Mouse (Mus musculus): ENCODE results near the gene Stpg3. TPM values are rescaled to one million over a fixed set of nuclear protein-coding genes. Genes with fewer than 3 reads are reported as not detected.

Gene Stpg3
- polyA plus RNA-seq, 1 experiment from 2014 or later, result not detected

DNA sequence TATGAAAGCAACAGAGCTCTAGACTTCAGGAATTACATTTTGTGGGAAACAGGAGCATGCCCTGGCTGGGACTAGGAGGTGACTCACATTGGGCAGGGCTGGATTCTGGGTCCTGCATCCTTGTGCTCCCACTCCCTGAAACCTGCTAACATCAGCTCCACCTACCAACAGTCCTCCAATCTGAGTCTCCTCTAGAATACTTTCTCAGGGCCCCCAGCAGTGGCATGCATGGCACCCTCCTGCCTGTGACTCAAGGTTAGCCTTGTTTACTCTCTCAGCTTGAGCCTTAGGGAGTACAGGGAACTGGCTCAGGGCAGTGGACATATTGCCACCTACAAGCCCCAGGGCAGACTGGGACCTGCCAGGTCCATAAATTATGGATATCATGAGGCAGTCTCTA, 23.7 kb upstream of the Stpg3 start:
- H3K9me3 ChIP-seq (ENCODE audit: control insufficient read depth), result no peaks in the 10 kb centered on the region
- H3K9ac ChIP-seq (ENCODE audit: low read depth, low read length), result no peak overlapping the region
- TF ChIP-seq CTCF (IDR thresholded peaks at IDR 0.05; ENCODE audit: low read depth), result no peak
- H3K36me3 ChIP-seq (ENCODE audit: control insufficient read depth, insufficient read depth), result no peaks in the 10 kb centered on the region
- peaks cover 18% of the 10 kb centered on the region for H3K4me1 ChIP-seq (replicated peaks; ENCODE audit: control insufficient read depth, insufficient read depth, low read length)
- H3K27me3 ChIP-seq (replicated peaks; ENCODE audit: control insufficient read depth, insufficient read depth, low read length), result 0 out of 2 replicates have a peak, but pooled peaks cover 3% of the 10 kb centered on the region
- H3K4me3 ChIP-seq (ENCODE audit: low read depth, low read length), result no peak overlapping the region
- H3K27ac ChIP-seq (ENCODE audit: low read depth, low read length), result peak overlapping the region; percentile 28; the same call in 1 of the 2 replicates
- ATAC-seq, result no peak
- no peak overlapping the region for H3K4me2 ChIP-seq (replicated peaks; ENCODE audit: low read depth)

DNA sequence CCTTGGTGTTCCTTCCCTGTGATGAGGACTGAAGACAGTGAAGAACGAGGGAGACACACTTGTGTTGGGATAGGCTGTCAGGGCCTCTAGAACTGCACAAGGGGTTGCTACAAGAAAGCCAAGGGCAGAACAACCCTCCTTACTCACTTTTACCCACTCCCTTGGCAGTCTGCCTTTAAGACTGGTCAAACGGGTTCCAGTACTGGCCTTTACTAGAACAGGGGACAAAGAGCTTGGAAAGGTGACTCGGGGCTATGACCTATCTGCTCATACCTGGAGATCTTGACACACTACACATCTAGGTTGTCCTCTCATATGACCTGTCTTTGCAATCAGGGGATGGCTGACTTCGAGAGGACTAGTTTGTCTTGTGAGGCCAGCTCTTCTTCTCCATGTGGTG, 23.1 kb upstream of the Stpg3 start:
- peaks cover 18% of the 10 kb centered on the region for H3K4me1 ChIP-seq (replicated peaks; ENCODE audit: control insufficient read depth, insufficient read depth, low read length)
- no peak overlapping the region for H3K9ac ChIP-seq (ENCODE audit: low read depth, low read length)
- TF ChIP-seq CTCF (IDR thresholded peaks at IDR 0.05; ENCODE audit: low read depth), result no peak
- H3K27me3 ChIP-seq (replicated peaks; ENCODE audit: control insufficient read depth, insufficient read depth, low read length), result 0 out of 2 replicates have a peak, but pooled peaks cover 3% of the 10 kb centered on the region
- no peak overlapping the region for H3K4me3 ChIP-seq (ENCODE audit: low read depth, low read length)
- no peak for ATAC-seq
- WGBS, result 33% methylated on average over 4 of the region's 4 CpGs
- no peaks in the 10 kb centered on the region for H3K9me3 ChIP-seq (ENCODE audit: control insufficient read depth)
- H3K27ac ChIP-seq (ENCODE audit: low read depth, low read length), result peak overlapping the region; percentile 28; the same call in 1 of the 2 replicates
- H3K36me3 ChIP-seq (ENCODE audit: control insufficient read depth, insufficient read depth), result no peaks in the 10 kb centered on the region
- no peak overlapping the region for H3K4me2 ChIP-seq (replicated peaks; ENCODE audit: low read depth)

DNA sequence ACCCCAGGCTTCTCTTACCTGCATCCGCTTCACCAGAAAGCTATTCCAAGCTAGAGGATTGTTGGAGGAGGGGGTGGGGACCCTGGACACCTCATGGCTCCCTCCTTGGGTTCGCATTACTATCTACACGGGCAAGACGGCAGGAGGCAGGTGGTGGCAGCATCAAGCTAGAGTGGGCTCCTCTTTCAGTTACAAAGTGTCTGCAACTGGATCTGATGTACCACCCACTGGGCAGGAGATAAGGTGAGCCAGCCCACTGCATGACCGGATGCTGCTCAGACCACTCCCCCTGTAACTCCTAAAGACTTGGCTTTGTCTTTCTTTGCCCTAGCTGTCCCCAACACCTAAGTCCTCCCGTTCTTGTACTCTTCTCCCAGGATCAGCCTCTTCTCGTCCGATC, 22.2 kb upstream of the Stpg3 start, which contains the start of gene Rnf224:
TSS of gene Rnf224 (minus strand) at position 174 of the 400 bp plus-strand sequence.
- H3K4me2 ChIP-seq (replicated peaks; ENCODE audit: low read depth), result no peak within 1 kb of the TSS
- ATAC-seq, result no peak
- no peak within 1 kb of the TSS for H3K4me3 ChIP-seq (ENCODE audit: low read depth, low read length)
- H3K36me3 ChIP-seq (ENCODE audit: control insufficient read depth, insufficient read depth), result no peaks in the 10 kb centered on the region
- H3K9me3 ChIP-seq (ENCODE audit: control insufficient read depth), result no peaks in the 10 kb centered on the region
- no peak for TF ChIP-seq CTCF (IDR thresholded peaks at IDR 0.05; ENCODE audit: low read depth)
- no peaks in the 10 kb centered on the region for H3K27me3 ChIP-seq (replicated peaks; ENCODE audit: control insufficient read depth, insufficient read depth, low read length)
- 39% methylated on average over 8 of the region's 8 CpGs for WGBS
- H3K4me1 ChIP-seq (replicated peaks; ENCODE audit: control insufficient read depth, insufficient read depth, low read length), result peaks cover 15% of the 10 kb centered on the region
- peak within 1 kb of the TSS; percentile 90 for H3K27ac ChIP-seq (ENCODE audit: low read depth, low read length)
- no peak within 1 kb of the TSS for H3K9ac ChIP-seq (ENCODE audit: low read depth, low read length)

DNA sequence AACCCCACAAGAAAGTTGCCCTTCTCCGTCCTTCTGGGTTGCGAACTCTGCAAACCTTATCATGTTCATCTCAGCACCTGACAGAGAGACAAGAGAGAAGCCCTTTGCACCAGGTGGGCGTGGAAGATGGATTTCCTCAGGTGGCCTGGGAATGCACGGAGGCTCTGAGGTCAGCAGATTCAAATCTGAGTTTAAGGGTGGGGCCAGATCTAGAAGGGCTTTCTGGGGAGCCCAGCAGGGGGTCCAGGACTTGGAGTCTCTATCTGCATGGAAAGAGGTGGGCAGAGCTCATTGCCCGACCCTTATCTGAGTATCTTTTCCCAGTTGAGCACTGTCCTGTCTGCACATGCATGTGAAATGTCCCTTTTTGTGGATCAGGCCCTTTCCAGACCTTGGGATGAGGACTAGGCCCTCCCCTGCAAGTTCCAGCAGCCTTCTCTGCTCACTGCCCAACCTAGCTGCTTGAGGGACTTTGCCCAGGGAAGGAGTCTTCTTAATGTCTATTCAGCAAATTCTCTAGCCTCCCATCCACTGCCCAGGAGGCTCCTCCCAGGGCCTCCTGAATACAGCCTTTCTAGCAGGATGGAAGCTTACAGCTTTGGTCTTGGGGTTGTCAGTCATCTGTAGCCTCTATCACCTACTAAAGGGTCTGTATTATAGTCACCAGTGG, 20.2 kb upstream of the Stpg3 start:
- 39% methylated on average over 5 of the region's 5 CpGs for WGBS
- peak overlapping the region; percentile 51 for H3K4me2 ChIP-seq (replicated peaks; ENCODE audit: low read depth)

DNA sequence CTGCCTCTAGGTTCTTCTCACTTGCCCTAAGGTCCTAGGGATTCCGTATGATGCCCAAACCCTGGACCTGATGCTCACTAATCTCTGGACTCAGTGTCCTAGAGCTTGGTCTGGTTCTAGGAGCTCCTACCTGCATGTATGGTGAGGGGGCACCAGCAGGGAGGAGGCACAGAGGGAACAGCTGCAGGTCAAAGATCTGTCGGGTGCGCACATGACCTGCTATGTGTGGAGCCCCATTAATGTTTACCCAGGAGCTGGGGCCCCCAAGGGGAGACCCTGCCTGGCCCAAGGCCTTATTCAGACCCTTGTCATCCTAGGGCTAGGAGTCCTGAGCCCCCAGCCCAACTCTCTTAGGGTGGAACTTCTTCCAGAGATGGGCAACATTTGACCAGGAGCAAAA, 19.6 kb upstream of the Stpg3 start, which contains the start of gene Slc34a3:
TSS of gene Slc34a3 (minus strand) at position 315 of the 400 bp plus-strand sequence.
- peak; percentile 50 for ATAC-seq
- Histone ChIP-seq H3K4me3 (ENCODE audit: low read depth, low read length) (no peak within 1 kb of the TSS), H3K27me3 (replicated peaks; ENCODE audit: control insufficient read depth, insufficient read depth, low read length) (no peaks in the 10 kb centered on the region), H3K36me3 (ENCODE audit: control insufficient read depth, insufficient read depth) (no peaks in the 10 kb centered on the region), H3K9ac (ENCODE audit: low read depth, low read length) (no peak within 1 kb of the TSS; the same call in 1 of the 2 replicates), H3K4me1 (replicated peaks; ENCODE audit: control insufficient read depth, insufficient read depth, low read length) (peaks cover 11% of the 10 kb centered on the region), H3K9me3 (ENCODE audit: control insufficient read depth) (no peaks in the 10 kb centered on the region), H3K4me2 (replicated peaks; ENCODE audit: low read depth) (peak within 1 kb of the TSS; percentile 51), H3K27ac (ENCODE audit: low read depth, low read length) (peak within 1 kb of the TSS; percentile 90)
- WGBS, result 43% methylated on average over 3 of the region's 3 CpGs
- no peak for TF ChIP-seq CTCF (IDR thresholded peaks at IDR 0.05; ENCODE audit: low read depth)

More for the DNA sequence above, 20.2 kb upstream of the Stpg3 start:
- H3K9me3 ChIP-seq (ENCODE audit: control insufficient read depth), result no peaks in the 10 kb centered on the region
- no peaks in the 10 kb centered on the region for H3K27me3 ChIP-seq (replicated peaks; ENCODE audit: control insufficient read depth, insufficient read depth, low read length)
- H3K36me3 ChIP-seq (ENCODE audit: control insufficient read depth, insufficient read depth), result no peaks in the 10 kb centered on the region
- peaks cover 9% of the 10 kb centered on the region for H3K4me1 ChIP-seq (replicated peaks; ENCODE audit: control insufficient read depth, insufficient read depth, low read length)
- no peak overlapping the region; the same call in 1 of the 2 replicates for H3K9ac ChIP-seq (ENCODE audit: low read depth, low read length)
- peak overlapping the region; percentile 90 for H3K27ac ChIP-seq (ENCODE audit: low read depth, low read length)
- no peak for TF ChIP-seq CTCF (IDR thresholded peaks at IDR 0.05; ENCODE audit: low read depth)
- ATAC-seq, result peak; percentile 83
- H3K4me3 ChIP-seq (ENCODE audit: low read depth, low read length), result no peak overlapping the region

DNA sequence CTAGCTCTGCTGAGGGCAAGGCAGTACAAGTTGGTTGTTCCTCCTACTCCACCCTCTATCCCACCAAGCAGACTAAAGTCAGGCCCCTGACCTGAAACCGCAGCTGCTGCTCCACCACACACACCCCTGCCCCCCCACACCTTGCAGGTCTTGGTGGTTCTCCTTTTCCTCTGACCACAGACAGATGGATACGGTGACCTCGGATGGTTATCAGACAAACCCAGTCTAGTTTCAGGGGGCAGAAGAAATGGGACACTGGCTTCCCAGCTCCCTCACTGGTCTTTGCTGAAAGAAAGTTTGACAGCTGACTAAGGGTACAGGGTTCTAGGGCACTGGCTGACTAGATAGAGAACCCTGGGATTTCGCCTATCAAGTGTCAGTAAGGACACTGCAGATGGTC, 19.0 kb upstream of the Stpg3 start:
- no peak for ATAC-seq
- Histone ChIP-seq H3K9ac (ENCODE audit: low read depth, low read length) (no peak overlapping the region), H3K36me3 (ENCODE audit: control insufficient read depth, insufficient read depth) (no peaks in the 10 kb centered on the region), H3K4me1 (replicated peaks; ENCODE audit: control insufficient read depth, insufficient read depth, low read length) (peaks cover 15% of the 10 kb centered on the region), H3K4me2 (replicated peaks; ENCODE audit: low read depth) (peak overlapping the region; percentile 51), H3K4me3 (ENCODE audit: low read depth, low read length) (no peak overlapping the region), H3K27ac (ENCODE audit: low read depth, low read length) (peak overlapping the region; percentile 90), H3K9me3 (ENCODE audit: control insufficient read depth) (no peaks in the 10 kb centered on the region), H3K27me3 (replicated peaks; ENCODE audit: control insufficient read depth, insufficient read depth, low read length) (no peaks in the 10 kb centered on the region)
- 56% methylated on average over 4 of the region's 4 CpGs for WGBS
- TF ChIP-seq CTCF (IDR thresholded peaks at IDR 0.05; ENCODE audit: low read depth), result no peak

Measured in intestine, postnatal 0 days (tissue).